Mouse (Mus musculus) brown adipose tissue, adult 24 weeks (tissue): Measurements from ENCODE around the gene Spem1. TPM values are rescaled to one million over a fixed set of nuclear protein-coding genes. Genes with fewer than 3 reads are reported as not detected.
A peak's percentile ranks its signal among the peaks of the same experiment; 100 is the strongest.

Experiments used
- H3K27ac ChIP-seq: fragments of 200-500 bp; replicated peaks from 2 replicates; pipeline ENCODE4 v1.5.1; 2012; ENCODE audit warnings: low read depth, mild to moderate bottlenecking, low read length
- H3K4me1 ChIP-seq: fragments of 200-500 bp; 2 replicates; pipeline ENCODE4 v1.6.1; 2012; ENCODE audit warnings: low read length, mixed read lengths; ENCODE audit not compliant: control insufficient read depth, insufficient read depth, insufficient read length
- H3K4me3 ChIP-seq: fragments of 200-500 bp; 2 replicates; pipeline ENCODE4 v1.5.1; 2012; ENCODE audit warnings: low read depth, mild to moderate bottlenecking, low read length, moderate library complexity; ENCODE audit not compliant: insufficient read depth
- polyA plus RNA-seq: library from polyadenylated mRNA; stranded (reverse); fragments of >200 nt; gene quantifications from 2 replicates; pipeline ENCODE4 v1.2.4, GENCODE M21; 2012; ENCODE audit not compliant: missing spikeins, insufficient read depth, insufficient read length

Spem1 gene
- polyA plus RNA-seq, 1 experiment = not detected

GRCm38 (mm10) chr11:69797924-69798323 lies 24.1 kb downstream of the Spem1 start:
- no peak overlapping the region for H3K27ac ChIP-seq
- peaks cover 9% of the 10 kb centered on the region for H3K4me1 ChIP-seq
- H3K4me3 ChIP-seq = no peak overlapping the region

- Histone ChIP-seq H3K4me3 (peak overlapping the region; percentile 38), H3K27ac (no peak overlapping the region), H3K4me1 (peaks cover under 1% of the 10 kb centered on the region; the same call in 1 of the 2 replicates)
Observed at GRCm38 (mm10) chr11:69795983-69796435, 26.0 kb downstream of the Spem1 start.

- Histone ChIP-seq H3K4me3 (peak within 1 kb of the TSS; percentile 68), H3K4me1 (no peaks in the 10 kb centered on the region; the same call in 1 of the 2 replicates), H3K27ac (peak within 1 kb of the TSS; percentile 91)
Observed at GRCm38 (mm10) chr11:69795168-69795982, 26.6 kb downstream of the Spem1 start, which contains the start of gene Chrnb1. Chrnb1 (minus strand) TSS chr11:69795943.

GRCm38 (mm10) chr11:69793429-69793828 lies 28.6 kb downstream of the Spem1 start:
- Histone ChIP-seq H3K4me3 (no peak overlapping the region), H3K27ac (no peak overlapping the region), H3K4me1 (no peaks in the 10 kb centered on the region)

- H3K4me1 ChIP-seq = no peaks in the 10 kb centered on the region
- no peak overlapping the region for H3K27ac ChIP-seq
- no peak overlapping the region for H3K4me3 ChIP-seq
Observed at GRCm38 (mm10) chr11:69791420-69791819, 30.6 kb downstream of the Spem1 start.

- 0 out of 2 replicates have a peak, but pooled peaks cover 3% of the 10 kb centered on the region for H3K4me1 ChIP-seq
- H3K4me3 ChIP-seq = no peak overlapping the region
- no peak overlapping the region for H3K27ac ChIP-seq
Observed at GRCm38 (mm10) chr11:69789431-69789830, 32.5 kb downstream of the Spem1 start.

- H3K4me1 ChIP-seq = 0 out of 2 replicates have a peak, but pooled peaks cover 3% of the 10 kb centered on the region
- H3K27ac ChIP-seq = no peak overlapping the region
- H3K4me3 ChIP-seq = no peak overlapping the region
Observed at GRCm38 (mm10) chr11:69787306-69787705, 34.7 kb downstream of the Spem1 start.

- Histone ChIP-seq H3K27ac (peak overlapping the region; percentile 36), H3K4me1 (0 out of 2 replicates have a peak, but pooled peaks cover 3% of the 10 kb centered on the region), H3K4me3 (peak overlapping the region; percentile 42)
Observed at GRCm38 (mm10) chr11:69784793-69785272, 37.1 kb downstream of the Spem1 start.

GRCm38 (mm10) chr11:69781828-69782227 lies 40.2 kb downstream of the Spem1 start:
- Histone ChIP-seq H3K27ac (no peak overlapping the region), H3K4me1 (0 out of 2 replicates have a peak, but pooled peaks cover 3% of the 10 kb centered on the region), H3K4me3 (no peak overlapping the region)

- H3K27ac ChIP-seq = no peak overlapping the region
- H3K4me3 ChIP-seq = no peak overlapping the region
- no peaks in the 10 kb centered on the region for H3K4me1 ChIP-seq
Observed at GRCm38 (mm10) chr11:69778985-69779384, 43.0 kb downstream of the Spem1 start.

GRCm38 (mm10) chr11:69778258-69778982 lies 43.6 kb downstream of the Spem1 start:
- no peaks in the 10 kb centered on the region for H3K4me1 ChIP-seq
- H3K27ac ChIP-seq = no peak overlapping the region
- H3K4me3 ChIP-seq = no peak overlapping the region

GRCm38 (mm10) chr11:69777504-69778257 lies 44.3 kb downstream of the Spem1 start:
- Histone ChIP-seq H3K4me1 (no peaks in the 10 kb centered on the region), H3K27ac (no peak overlapping the region), H3K4me3 (no peak overlapping the region)

- Histone ChIP-seq H3K27ac (no peak overlapping the region), H3K4me1 (no peaks in the 10 kb centered on the region)
Observed at GRCm38 (mm10) chr11:69776488-69776887, 45.5 kb downstream of the Spem1 start.

GRCm38 (mm10) chr11:69775716-69776115 lies 46.3 kb downstream of the Spem1 start:
- H3K4me1 ChIP-seq = no peaks in the 10 kb centered on the region
- H3K27ac ChIP-seq = no peak overlapping the region
- H3K4me3 ChIP-seq = no peak overlapping the region

More at GRCm38 (mm10) chr11:69776488-69776887, 45.5 kb downstream of the Spem1 start:
- H3K4me3 ChIP-seq = no peak overlapping the region
